Mouse (Mus musculus) cerebellum, postnatal 4 days (tissue): Measurements from ENCODE around the gene Lrrc3c.

Experiments
- DNase-seq, 2 experiments: peaks; one replicate each; pipeline ENCODE4 v3.0.0; 2022; ENCODE audit warnings: low spot score in 2 of 2, mixed read lengths in 1 of 2

Gene Lrrc3c

DNA sequence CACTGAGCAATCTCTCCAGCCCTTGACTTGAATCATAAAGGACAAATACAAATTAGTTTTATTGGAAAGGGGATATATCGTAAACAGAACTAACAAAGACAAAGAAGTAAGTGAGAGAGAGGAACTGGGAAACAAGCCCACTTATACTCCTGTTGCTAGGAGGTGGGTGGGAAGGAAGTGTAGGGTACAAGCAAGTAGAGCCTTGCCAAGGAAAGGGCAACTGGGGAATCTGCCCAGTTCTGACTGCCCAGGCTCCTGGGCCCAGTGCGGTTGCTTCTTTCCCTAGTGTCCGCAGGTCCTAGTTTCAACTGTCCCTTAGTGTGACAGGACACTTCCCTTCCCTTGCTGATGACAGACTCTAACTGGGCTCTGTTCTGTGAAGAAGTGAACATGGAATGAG is 30.6 kb downstream of the Lrrc3c start:
- DNase-seq = no peak

DNA sequence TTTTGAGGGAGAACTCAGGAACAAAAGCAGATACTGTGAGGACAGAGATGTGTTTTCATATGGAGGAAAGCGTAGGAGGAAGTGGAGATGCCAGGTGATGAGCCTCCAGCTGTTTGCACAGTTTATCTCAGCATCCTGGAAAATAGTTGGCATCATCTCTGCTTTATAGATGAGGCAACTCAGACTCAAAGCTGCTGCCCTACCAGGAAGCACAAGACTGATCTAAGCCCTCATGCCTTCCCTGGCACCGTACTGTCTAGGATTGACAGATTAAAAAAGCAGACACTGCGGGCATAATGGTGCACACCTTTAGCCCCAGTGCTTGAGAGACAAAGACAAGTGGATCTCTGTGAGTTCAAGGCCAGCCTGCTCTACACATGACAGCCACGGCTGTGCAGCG is 32.6 kb downstream of the Lrrc3c start:
- no peak for DNase-seq

GRCm38 (mm10) chr11:98635312-98635970 is 37.4 kb downstream of the Lrrc3c start:
- peak in 1 of 2 experiments; percentile 12 for DNase-seq

- no peak for DNase-seq
These were observed 39.4 kb downstream of the Lrrc3c start for GRCm38 (mm10) chr11:98637501-98637900.

DNA sequence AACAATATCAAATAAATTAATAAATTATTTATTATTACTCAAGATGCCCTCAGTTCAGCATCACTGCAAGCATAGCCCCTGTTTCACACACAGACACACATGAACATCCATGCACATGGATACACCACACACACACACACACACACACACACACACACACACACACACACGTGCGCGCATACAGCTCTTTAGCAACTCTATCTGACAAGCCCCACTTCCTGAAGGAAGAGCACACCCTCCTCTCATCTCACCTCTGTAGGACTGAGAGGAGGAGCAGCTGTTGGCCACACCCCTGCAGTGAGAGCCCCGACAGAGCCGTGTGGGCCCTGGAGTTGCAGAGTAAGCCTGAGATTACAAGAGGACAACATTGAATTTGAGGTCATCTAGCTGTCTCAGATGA is 42.0 kb downstream of the Lrrc3c start:
- DNase-seq = no peak

DNA sequence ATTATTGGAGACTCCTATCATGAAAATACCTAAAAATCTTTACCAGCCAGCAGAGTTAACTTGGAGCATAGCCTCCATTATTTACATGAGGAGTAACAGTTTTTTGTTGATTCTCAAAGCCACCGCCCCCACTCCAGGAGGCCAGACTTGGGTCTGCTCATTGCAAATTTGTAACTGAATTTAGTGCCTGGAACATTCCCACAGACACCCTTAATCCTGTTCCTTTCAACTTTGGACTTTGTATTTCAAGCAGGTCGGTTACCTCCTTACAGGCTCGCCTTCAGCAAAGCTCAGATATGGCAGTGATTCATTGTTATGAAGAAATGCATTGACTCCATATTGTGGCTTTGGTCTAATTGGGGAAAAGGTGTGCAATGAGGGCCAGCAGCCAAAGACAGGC is 46.7 kb downstream of the Lrrc3c start:
- DNase-seq = no peak

DNA sequence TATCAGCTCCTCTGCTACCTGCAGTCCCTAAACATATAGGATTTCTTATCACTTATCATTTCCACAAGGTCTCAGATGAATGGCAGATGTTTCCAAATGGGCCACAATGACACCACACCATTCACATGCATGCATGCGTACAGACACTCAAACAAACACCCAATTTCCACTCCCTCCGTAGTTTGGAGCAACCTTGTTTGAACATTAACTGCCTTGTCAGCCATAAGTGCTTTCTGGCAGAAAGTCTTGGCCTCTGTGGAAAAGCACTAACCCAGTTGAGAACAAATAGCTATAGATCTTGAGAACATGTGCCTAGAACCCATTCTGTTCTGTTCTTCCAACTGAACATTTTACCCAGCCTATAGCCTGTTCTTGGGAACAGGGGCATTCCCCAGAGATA is 47.9 kb downstream of the Lrrc3c start:
- no peak for DNase-seq

GRCm38 (mm10) chr11:98646459-98646858 is 48.4 kb downstream of the Lrrc3c start, which contains the start of gene Gsdma2:
Gene Gsdma2, plus strand, starts transcription at chr11:98646759.
- no peak for DNase-seq
